Mouse (Mus musculus) liver, embryonic 14.5 days (tissue): ENCODE measurements around the gene Lhcgr. TPM values are rescaled to one million over a fixed set of nuclear protein-coding genes. Genes with fewer than 3 reads are reported as not detected.

Experiments
- ATAC-seq: fragments of 200-750 bp; cut with Nextera tagmentation; 2 replicates; pipeline ENCODE4 v1.8.0; 2017; ENCODE audit warnings: moderate number of reproducible peaks, mild to moderate bottlenecking, moderate library complexity; ENCODE audit not compliant: insufficient read depth
- DNase-seq, 3 experiments: peaks; one replicate each; pipeline ENCODE4 v3.0.0-alpha.2; 2012 to 2013; ENCODE audit warnings: low read depth in 3 of 3, low spot score in 3 of 3
- H3K27ac ChIP-seq: fragments of 300-500 bp; sonication (generic); 2 replicates; pipeline ENCODE4 v1.5.1; 2014; ENCODE audit warnings: moderate library complexity, mild to moderate bottlenecking, control low read depth, inconsistent platforms
- H3K27me3 ChIP-seq: fragments of 300-500 bp; sonication (generic); 2 replicates; pipeline ENCODE4 v1.6.1; 2014; ENCODE audit warnings: mild to moderate bottlenecking, low read length, moderate library complexity; ENCODE audit not compliant: control insufficient read depth, insufficient read depth
- H3K36me3 ChIP-seq: fragments of 300-500 bp; sonication (generic); replicated peaks from 2 replicates; pipeline ENCODE4 v1.6.1; 2014; ENCODE audit warnings: low read depth; ENCODE audit not compliant: control insufficient read depth, insufficient read depth
- H3K4me1 ChIP-seq, 2 experiments: fragments of 200-500 bp in 1 of 2; fragments of 300-500 bp in 1 of 2; sonication (generic) in 1 of 2; replicated peaks; 2 replicates each; pipeline ENCODE4 v1.6.1; 2012 to 2014; ENCODE audit warnings: antibody characterized with exemption in 1 of 2, inconsistent platforms in 1 of 2, low read length in 1 of 2; ENCODE audit not compliant: control insufficient read depth in 2 of 2, insufficient read depth in 2 of 2
- H3K4me2 ChIP-seq: fragments of 300-500 bp; sonication (generic); 2 replicates; pipeline ENCODE4 v1.6.1; 2014; ENCODE audit warnings: low read depth, mild to moderate bottlenecking, control low read depth, moderate library complexity
- H3K4me3 ChIP-seq, 2 experiments: fragments of 200-500 bp in 1 of 2; fragments of 300-500 bp in 1 of 2; sonication (generic) in 1 of 2; 2 replicates each; pipeline ENCODE4 v1.5.1; 2012 to 2014; ENCODE audit warnings: low read depth in 2 of 2, low read length in 2 of 2, mild to moderate bottlenecking in 2 of 2, control low read depth in 1 of 2, inconsistent platforms in 1 of 2, moderate library complexity in 1 of 2; ENCODE audit not compliant: insufficient read depth in 1 of 2
- H3K9ac ChIP-seq: fragments of 300-500 bp; sonication (generic); replicated peaks from 2 replicates; pipeline ENCODE4 v1.6.1; 2014; ENCODE audit warnings: mild to moderate bottlenecking, control low read depth, moderate library complexity
- H3K9me3 ChIP-seq: fragments of 300-500 bp; sonication (generic); 2 replicates; pipeline ENCODE4 v1.6.1; 2016; ENCODE audit warnings: low read length, mixed read lengths; ENCODE audit not compliant: control insufficient read depth
- CTCF ChIP-seq: IDR thresholded peaks from 2 replicates; pipeline ENCODE4 v1.5.1; 2016; ENCODE audit warnings: antibody characterized with exemption, low read depth, control low read depth
- EP300 ChIP-seq: IDR thresholded peaks from 2 replicates; pipeline ENCODE4 v1.6.1; 2016; ENCODE audit warnings: antibody characterized with exemption, low read depth
- WGBS: fragments of 180-500 bp; shearing (Covaris S2); extraction: QIAGEN DNeasy Blood & Tissue Kit; methylation state at CpG from one replicate; pipeline ENCODE4 v1.1.7; 2014; ENCODE audit not compliant: insufficient replicate concordance; 5-methylcytosine and 5-hydroxymethylcytosine counted together
- polyA plus RNA-seq, 2 experiments: library from polyadenylated mRNA; depleted of rRNA in 1 of 2; stranded (reverse) in 1 of 2; unstranded in 1 of 2; fragments of >200 nt; fragmentation: Nextera tagmentation in 1 of 2; extraction: Ambion mirVana in 1 of 2; gene quantifications; 2 replicates each; pipeline versions ENCODE4 v1.2.1 to v1.2.3; 2012 to 2014

Gene Lhcgr
- polyA plus RNA-seq, 2 experiments, result not detected

DNA sequence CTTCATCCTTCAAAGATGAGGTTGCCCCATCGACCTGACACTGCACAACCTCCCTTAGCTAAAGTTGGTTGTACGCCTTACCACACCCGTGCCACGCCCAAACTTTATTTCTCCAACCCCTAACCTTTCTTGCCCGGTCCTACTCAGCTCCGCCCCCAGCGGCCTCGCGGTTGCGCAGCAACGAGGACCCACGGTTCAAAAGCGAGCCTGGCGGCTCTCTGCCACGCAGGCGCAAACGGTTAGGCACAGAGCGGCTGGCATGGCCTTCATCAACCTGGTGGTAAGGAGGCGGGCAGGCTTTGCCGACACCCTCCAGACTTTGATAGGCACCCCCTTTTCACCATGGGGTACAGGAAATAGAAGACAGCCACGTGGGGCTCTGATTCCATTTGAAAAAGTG is 123.3 kb downstream of the Lhcgr start, which contains the start of gene Gtf2a1l:
Gene Gtf2a1l, plus strand, starts transcription at position 209 of the 400 bp plus-strand sequence.
- no peak within 1 kb of the TSS for H3K4me3 ChIP-seq
- H3K4me2 ChIP-seq, result no peak within 1 kb of the TSS
- H3K9ac ChIP-seq, result no peak within 1 kb of the TSS
- 20% methylated on average over 21 of the region's 21 CpGs for WGBS
- no peaks in the 10 kb centered on the region for H3K9me3 ChIP-seq
- ATAC-seq (no peak), DNase-seq (no peak)
- H3K27me3 ChIP-seq, result no peaks in the 10 kb centered on the region
- TF ChIP-seq EP300 (no peak), CTCF (0 out of 2 replicates have a peak, but pooled peaks have one; percentile 4)
- no peak within 1 kb of the TSS for H3K27ac ChIP-seq
- H3K4me1 ChIP-seq, result no peaks in the 10 kb centered on the region
- H3K36me3 ChIP-seq, result no peaks in the 10 kb centered on the region

Other genes starting within 250 kb of the Lhcgr start
- 1.2 and 1.9 TPM in 2 replicates for gene Ston1, start 194.3 kb downstream of the Lhcgr start, polyA plus RNA-seq (2012; rRNA removed)
- 1.2 TPM in 2 replicates for gene Ston1, start 194.3 kb downstream of the Lhcgr start, polyA plus RNA-seq (2014; fragmentation: Nextera tagmentation; extraction: Ambion mirVana)
- gene Gtf2a1l, start 123.3 kb downstream of the Lhcgr start, polyA plus RNA-seq (2012; rRNA removed), result not detected in 2 replicates
- not detected in 2 replicates for gene Gtf2a1l, start 123.3 kb downstream of the Lhcgr start, polyA plus RNA-seq (2014; fragmentation: Nextera tagmentation; extraction: Ambion mirVana)